Mouse (Mus musculus): ENCODE data around the gene Ccdc92b. TPM values are rescaled to one million over a fixed set of nuclear protein-coding genes. Genes with fewer than 3 reads are reported as not detected.

Gene Ccdc92b
- polyA plus RNA-seq (2015; fragmentation: Nextera tagmentation; extraction: Ambion mirVana): 0.18 and 0.35 TPM in 2 replicates

GRCm38 (mm10) chr11:74619201-74619955, at the start of gene Ccdc92b:
Gene Ccdc92b (plus strand): TSS chr11:74619605.

DNA sequence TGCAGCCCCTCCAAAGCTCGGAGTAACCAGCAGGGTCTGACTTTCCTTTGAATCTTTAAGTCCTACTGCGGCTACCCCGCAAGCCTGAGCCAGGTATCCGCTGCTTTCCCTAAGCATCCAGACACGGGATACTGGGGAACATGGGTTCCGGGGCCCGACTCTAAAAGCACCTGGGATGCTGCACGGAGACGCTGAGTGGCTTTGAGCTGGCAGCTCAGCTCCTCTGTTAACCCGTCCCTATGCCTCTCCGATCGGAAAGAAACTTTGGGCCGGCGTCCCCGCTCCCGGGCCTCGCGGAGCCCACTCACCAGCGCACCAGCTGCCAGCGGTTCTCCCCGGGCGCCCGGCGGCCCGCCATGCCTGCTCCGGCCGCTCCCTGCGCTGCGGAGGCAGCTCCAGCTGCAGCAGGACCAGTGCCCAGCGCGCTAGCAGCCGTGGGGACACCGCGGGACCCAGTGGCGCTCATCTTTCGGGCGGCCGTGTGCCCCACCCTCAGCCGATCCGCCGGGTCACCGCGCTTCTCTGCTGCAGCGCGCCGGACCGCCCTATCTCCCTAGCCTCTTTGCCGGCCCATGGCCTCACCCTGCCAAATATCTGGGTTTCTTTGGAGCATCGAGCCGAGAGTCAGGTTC, 8.7 kb upstream of the Ccdc92b start, which contains the start of gene Rap1gap2:
TSS of gene Rap1gap2 (minus strand) at position 371 of the 632 bp plus-strand sequence.

DNA sequence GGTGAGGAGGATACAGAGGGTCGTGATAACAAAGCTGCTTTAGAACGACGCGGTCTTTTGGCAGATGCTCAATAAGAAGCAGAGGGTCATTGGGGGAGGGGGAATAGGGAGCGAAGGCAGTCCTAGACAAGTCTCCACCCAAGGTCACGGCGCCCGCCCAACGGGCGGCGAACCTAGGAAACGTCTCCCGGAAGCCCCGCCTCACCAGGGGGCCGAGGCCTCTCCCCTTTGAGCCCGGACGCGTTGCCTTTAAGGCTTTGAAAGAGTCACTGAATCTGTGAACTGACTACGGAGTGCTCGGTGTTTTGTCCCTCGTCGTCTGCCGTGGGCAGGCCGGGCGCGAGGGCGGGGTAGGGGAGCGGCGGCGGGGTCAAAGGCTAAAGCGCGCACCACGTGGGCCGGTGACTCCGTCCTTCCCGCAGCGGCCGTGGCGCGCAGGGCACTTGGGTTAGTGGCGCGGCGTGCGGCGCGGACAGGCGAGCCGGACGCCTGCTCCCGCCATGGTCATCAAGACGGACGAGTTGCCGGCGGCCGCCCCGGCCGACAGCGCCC, 29.8 kb downstream of the Ccdc92b start, which contains the start of gene Cluh:
TSS of gene Cluh (plus strand) at position 401 of the 552 bp plus-strand sequence.

Other genes with a start within 250 kb of the Ccdc92b start
- 7.8 and 9.3 TPM in 2 replicates for gene Rap1gap2, start 8.7 kb upstream of the Ccdc92b start, polyA plus RNA-seq (2015; fragmentation: Nextera tagmentation; extraction: Ambion mirVana)
- gene Cluh, start 29.9 kb downstream of the Ccdc92b start, polyA plus RNA-seq (2015; fragmentation: Nextera tagmentation; extraction: Ambion mirVana): 18.0 and 19.0 TPM in 2 replicates
- gene Pafah1b1, start 105.1 kb downstream of the Ccdc92b start, polyA plus RNA-seq (2015; fragmentation: Nextera tagmentation; extraction: Ambion mirVana): 40.7 and 53.3 TPM in 2 replicates
- gene Mettl16, start 151.2 kb downstream of the Ccdc92b start, polyA plus RNA-seq (2015; fragmentation: Nextera tagmentation; extraction: Ambion mirVana): 15.9 and 16.2 TPM in 2 replicates
- 3.2 and 3.3 TPM in 2 replicates for gene Mnt, start 211.3 kb downstream of the Ccdc92b start, polyA plus RNA-seq (2015; fragmentation: Nextera tagmentation; extraction: Ambion mirVana)